Mouse (Mus musculus): ENCODE data around the gene B3galt5. TPM values are rescaled to one million over a fixed set of nuclear protein-coding genes. Genes with fewer than 3 reads are reported as not detected.

B3galt5 gene
- polyA plus RNA-seq, 1 experiment from 2014 or later, result 1.4 TPM

DNA sequence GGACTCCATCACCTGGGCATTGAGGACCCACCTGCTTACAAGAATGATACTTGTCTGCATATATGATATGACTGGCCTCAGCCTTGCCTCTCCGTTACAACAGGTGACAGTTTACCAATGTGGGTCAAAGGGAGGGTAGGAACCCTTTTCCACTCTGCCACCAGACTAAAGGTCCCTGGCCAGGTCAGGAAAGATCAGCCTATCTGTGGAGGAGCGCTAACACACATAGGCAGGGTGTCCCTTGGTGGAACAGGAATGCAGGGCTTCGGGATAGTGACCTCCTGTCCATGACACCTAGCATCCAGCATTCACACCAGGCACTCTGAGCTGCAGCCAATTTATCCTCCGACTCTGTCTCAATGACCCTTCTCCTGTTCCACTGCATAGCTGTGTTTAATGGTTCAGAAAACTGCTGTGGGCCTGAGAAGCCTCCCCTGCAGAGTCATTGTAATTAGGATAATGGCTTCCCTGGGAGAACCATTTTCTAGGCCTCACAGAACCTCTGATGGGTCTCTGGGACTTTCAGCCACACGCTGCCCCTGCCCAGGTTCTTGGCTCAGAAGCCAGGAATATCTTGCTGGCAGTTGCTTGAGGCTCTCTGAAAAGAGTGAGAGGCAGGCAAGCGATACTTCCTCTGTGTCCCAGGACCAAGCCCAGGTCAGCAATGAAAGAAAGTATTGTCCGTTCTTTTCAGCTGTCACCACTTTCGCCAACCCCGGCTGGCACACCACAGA, 43.1 kb downstream of the B3galt5 start:
- no peak for DNase-seq (ENCODE audit: low spot score)
- Histone ChIP-seq H3K4me2 (ENCODE audit: low read length) (no peak overlapping the region), H3K9ac (ENCODE audit: low read length) (no peak overlapping the region), H3K27me3 (replicated peaks; ENCODE audit: control insufficient read depth, insufficient read depth, low read length) (peaks cover 24% of the 10 kb centered on the region), H3K36me3 (ENCODE audit: control insufficient read depth, insufficient read depth, low read length) (no peaks in the 10 kb centered on the region), H3K4me3 (ENCODE audit: low read depth, low read length) (no peak overlapping the region), H3K4me1 (replicated peaks; ENCODE audit: control insufficient read depth, insufficient read depth, low read length) (peaks cover 7% of the 10 kb centered on the region; the same call in 1 of the 2 replicates), H3K27ac (ENCODE audit: low read depth) (no peak overlapping the region), H3K9me3 (ENCODE audit: control insufficient read depth, low read length) (no peaks in the 10 kb centered on the region)
- ATAC-seq (replicated peaks; ENCODE audit: low FRiP score, low TSS enrichment, low read depth), result no peak
- WGBS, result 76% methylated on average over 9 of the region's 9 CpGs

DNA sequence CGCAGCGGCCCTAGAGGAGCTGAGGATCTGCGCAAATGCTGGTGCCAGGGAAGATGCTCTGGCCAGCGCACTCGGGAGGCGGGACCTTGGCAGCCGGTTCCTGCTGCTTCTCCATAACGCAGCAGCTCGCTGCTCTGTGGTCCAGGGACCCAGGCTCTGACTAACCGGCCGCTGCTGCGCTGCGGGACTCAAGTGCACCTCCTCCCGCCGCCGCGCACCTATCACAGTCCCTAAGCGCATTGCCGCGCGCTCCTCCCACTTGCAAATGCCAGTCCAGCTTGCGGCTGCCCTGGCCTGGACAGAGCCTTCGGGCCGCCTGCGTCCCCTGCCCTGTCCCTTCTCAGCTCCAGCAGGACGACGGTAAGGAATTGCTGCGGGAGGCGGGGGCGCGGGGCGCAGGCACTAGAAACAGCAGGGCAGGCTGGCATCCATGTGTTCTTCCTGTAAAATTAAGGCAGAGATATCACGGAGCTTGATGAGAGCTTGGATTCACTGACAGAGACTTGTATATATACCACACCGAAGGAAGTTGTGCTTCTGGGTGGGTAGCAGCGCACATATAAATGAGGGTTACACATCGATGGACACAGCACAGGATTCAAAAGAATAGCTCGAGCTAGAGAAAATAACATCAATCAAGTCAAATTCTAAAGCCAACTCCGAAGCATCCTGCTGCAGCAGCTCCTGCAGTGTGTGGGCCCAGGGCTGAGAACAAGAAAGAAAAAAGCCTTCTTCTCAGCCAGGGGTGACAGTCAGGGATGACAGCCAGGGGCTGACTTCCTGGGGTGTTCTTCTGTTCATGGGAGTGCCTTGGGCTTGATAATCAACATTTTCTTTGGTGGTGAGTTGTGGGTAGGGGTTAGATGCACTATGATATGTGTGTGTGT, 45.4 kb downstream of the B3galt5 start:
- peaks cover 7% of the 10 kb centered on the region; the same call in 1 of the 2 replicates for H3K4me1 ChIP-seq (replicated peaks; ENCODE audit: control insufficient read depth, insufficient read depth, low read length)
- H3K9ac ChIP-seq (ENCODE audit: low read length), result peak overlapping the region; percentile 34
- no peaks in the 10 kb centered on the region for H3K36me3 ChIP-seq (ENCODE audit: control insufficient read depth, insufficient read depth, low read length)
- DNase-seq (ENCODE audit: low spot score), result peak; percentile 70
- no peak overlapping the region for H3K27ac ChIP-seq (ENCODE audit: low read depth)
- WGBS, result 4% methylated on average over 38 of the region's 38 CpGs
- ATAC-seq (replicated peaks; ENCODE audit: low FRiP score, low TSS enrichment, low read depth), result peak; percentile 60; the same call in 1 of the 2 replicates
- peak overlapping the region; percentile 36 for H3K4me3 ChIP-seq (ENCODE audit: low read depth, low read length)
- H3K27me3 ChIP-seq (replicated peaks; ENCODE audit: control insufficient read depth, insufficient read depth, low read length), result peaks cover 24% of the 10 kb centered on the region
- H3K9me3 ChIP-seq (ENCODE audit: control insufficient read depth, low read length), result no peaks in the 10 kb centered on the region
- H3K4me2 ChIP-seq (ENCODE audit: low read length), result peak overlapping the region; percentile 67

DNA sequence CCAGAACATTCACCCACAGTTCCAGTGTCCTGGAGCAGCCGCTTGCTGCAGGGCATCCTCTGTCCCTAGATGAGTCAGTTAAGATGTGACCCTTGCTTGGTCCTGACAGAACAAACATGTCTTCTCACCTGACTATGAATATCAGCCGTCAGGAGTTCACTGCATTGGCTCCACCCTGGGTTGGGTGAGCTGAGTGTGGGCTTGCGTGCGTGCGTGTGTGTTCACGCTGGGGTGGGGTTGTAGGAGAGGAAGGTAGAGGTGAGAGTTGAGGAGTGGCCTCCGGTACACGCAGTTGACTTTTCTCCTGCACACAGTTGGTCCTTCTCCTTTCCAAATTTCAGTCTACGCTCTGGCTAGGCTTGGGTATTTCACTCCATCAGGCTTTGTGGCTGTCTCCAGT, 47.0 kb downstream of the B3galt5 start:
- H3K4me3 ChIP-seq (ENCODE audit: low read depth, low read length), result no peak overlapping the region
- ATAC-seq (replicated peaks; ENCODE audit: low FRiP score, low TSS enrichment, low read depth) (no peak), DNase-seq (ENCODE audit: low spot score) (no peak)
- peaks cover 7% of the 10 kb centered on the region; the same call in 1 of the 2 replicates for H3K4me1 ChIP-seq (replicated peaks; ENCODE audit: control insufficient read depth, insufficient read depth, low read length)
- no peaks in the 10 kb centered on the region for H3K9me3 ChIP-seq (ENCODE audit: control insufficient read depth, low read length)
- H3K4me2 ChIP-seq (ENCODE audit: low read length), result no peak overlapping the region
- H3K27ac ChIP-seq (ENCODE audit: low read depth), result no peak overlapping the region
- H3K9ac ChIP-seq (ENCODE audit: low read length), result no peak overlapping the region
- no peaks in the 10 kb centered on the region for H3K36me3 ChIP-seq (ENCODE audit: control insufficient read depth, insufficient read depth, low read length)
- WGBS, result 90% methylated on average over 9 of the region's 9 CpGs
- peaks cover 24% of the 10 kb centered on the region for H3K27me3 ChIP-seq (replicated peaks; ENCODE audit: control insufficient read depth, insufficient read depth, low read length)

DNA sequence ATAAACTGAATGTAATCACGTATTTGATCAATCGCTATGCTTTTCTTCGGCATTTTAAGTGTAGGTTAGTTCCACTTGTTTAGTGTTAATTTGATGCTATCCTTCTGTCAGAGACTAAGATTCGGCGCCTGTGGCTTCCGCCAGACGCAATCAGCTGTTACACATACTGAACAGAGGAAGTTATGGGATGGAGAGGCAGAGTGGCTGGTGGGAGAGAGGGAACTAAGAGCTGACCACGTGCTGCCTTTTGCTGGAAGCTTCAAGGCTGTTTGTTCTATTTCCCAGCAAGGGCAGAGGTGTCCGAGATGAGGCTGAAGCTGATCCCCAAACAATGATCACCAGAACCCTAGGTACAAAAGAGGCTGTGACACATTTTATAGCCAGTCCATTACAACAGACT, 56.3 kb downstream of the B3galt5 start:
- ATAC-seq (replicated peaks; ENCODE audit: low FRiP score, low TSS enrichment, low read depth), result no peak
- H3K9me3 ChIP-seq (ENCODE audit: control insufficient read depth, low read length), result no peaks in the 10 kb centered on the region
- 71% methylated on average over 9 of the region's 9 CpGs for WGBS

DNA sequence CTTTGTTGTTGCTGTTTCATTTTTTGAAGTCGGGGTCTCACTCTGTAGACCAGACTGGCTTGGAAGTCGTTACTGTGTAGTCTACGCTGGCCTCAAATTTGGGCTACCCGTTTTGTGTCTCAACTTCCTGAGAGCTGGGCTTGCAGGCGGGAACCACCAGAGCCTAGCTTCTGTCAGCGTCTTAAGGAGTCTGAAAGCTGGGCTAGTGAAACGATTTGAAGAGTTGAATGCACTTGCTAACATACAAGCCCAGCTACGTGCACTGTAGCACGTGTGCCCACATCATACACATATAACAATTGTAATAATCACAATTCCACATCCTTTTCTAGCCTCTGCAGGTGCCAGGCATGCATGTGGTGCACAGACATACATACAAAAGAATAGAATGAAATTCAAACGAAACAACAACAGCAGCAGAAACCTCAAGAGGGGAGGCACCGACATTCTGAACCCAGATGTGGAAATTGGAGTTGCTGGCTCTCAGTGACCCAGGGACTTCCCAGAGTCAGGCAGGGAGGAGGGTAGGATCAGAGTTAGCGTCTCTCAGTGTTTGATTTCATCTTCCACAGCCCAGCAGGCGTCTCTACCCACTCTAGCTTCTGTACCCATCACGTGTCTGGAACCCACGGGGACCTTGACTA, 57.1 kb downstream of the B3galt5 start:
- Histone ChIP-seq H3K4me2 (ENCODE audit: low read length) (no peak overlapping the region), H3K9ac (ENCODE audit: low read length) (no peak overlapping the region), H3K4me1 (replicated peaks; ENCODE audit: control insufficient read depth, insufficient read depth, low read length) (no peaks in the 10 kb centered on the region), H3K9me3 (ENCODE audit: control insufficient read depth, low read length) (no peaks in the 10 kb centered on the region), H3K27me3 (replicated peaks; ENCODE audit: control insufficient read depth, insufficient read depth, low read length) (no peaks in the 10 kb centered on the region), H3K36me3 (ENCODE audit: control insufficient read depth, insufficient read depth, low read length) (no peaks in the 10 kb centered on the region), H3K4me3 (ENCODE audit: low read depth, low read length) (no peak overlapping the region), H3K27ac (ENCODE audit: low read depth) (no peak overlapping the region)
- 72% methylated on average over 15 of the region's 15 CpGs for WGBS
- no peak for ATAC-seq (replicated peaks; ENCODE audit: low FRiP score, low TSS enrichment, low read depth)
- DNase-seq (ENCODE audit: low spot score), result peak; percentile 41

More for the DNA sequence above, 56.3 kb downstream of the B3galt5 start:
- peak; percentile 44 for DNase-seq (ENCODE audit: low spot score)
- no peaks in the 10 kb centered on the region for H3K36me3 ChIP-seq (ENCODE audit: control insufficient read depth, insufficient read depth, low read length)
- H3K27me3 ChIP-seq (replicated peaks; ENCODE audit: control insufficient read depth, insufficient read depth, low read length), result no peaks in the 10 kb centered on the region
- no peak overlapping the region for H3K4me2 ChIP-seq (ENCODE audit: low read length)
- no peak overlapping the region for H3K9ac ChIP-seq (ENCODE audit: low read length)
- no peaks in the 10 kb centered on the region for H3K4me1 ChIP-seq (replicated peaks; ENCODE audit: control insufficient read depth, insufficient read depth, low read length)
- no peak overlapping the region for H3K4me3 ChIP-seq (ENCODE audit: low read depth, low read length)
- no peak overlapping the region for H3K27ac ChIP-seq (ENCODE audit: low read depth)

DNA sequence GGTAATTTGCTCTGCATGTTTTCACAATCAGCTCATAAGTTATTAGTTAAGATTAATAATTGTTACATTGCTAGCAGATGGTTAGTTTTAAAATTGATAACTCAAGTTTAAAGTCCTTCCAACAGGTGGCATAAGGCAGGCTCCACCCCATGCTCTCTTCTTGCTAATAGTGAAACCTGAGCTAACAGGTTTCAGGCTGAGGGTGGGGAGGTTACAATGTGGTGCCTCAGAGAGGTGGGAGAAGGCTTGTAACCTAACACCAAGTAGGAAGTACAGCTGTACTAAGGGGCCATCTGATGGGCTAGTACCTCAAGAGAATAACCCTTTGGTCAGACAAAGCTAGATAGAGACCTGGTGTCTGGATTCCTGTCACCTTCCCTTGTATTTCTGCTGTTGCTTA, 62.5 kb downstream of the B3galt5 start:
- Histone ChIP-seq H3K9me3 (ENCODE audit: control insufficient read depth, low read length) (no peaks in the 10 kb centered on the region), H3K4me2 (ENCODE audit: low read length) (no peak overlapping the region), H3K9ac (ENCODE audit: low read length) (no peak overlapping the region), H3K36me3 (ENCODE audit: control insufficient read depth, insufficient read depth, low read length) (no peaks in the 10 kb centered on the region), H3K27ac (ENCODE audit: low read depth) (no peak overlapping the region), H3K27me3 (replicated peaks; ENCODE audit: control insufficient read depth, insufficient read depth, low read length) (no peaks in the 10 kb centered on the region), H3K4me1 (replicated peaks; ENCODE audit: control insufficient read depth, insufficient read depth, low read length) (no peaks in the 10 kb centered on the region), H3K4me3 (ENCODE audit: low read depth, low read length) (no peak overlapping the region)
- DNase-seq (ENCODE audit: low spot score) (no peak), ATAC-seq (replicated peaks; ENCODE audit: low FRiP score, low TSS enrichment, low read depth) (no peak)

DNA sequence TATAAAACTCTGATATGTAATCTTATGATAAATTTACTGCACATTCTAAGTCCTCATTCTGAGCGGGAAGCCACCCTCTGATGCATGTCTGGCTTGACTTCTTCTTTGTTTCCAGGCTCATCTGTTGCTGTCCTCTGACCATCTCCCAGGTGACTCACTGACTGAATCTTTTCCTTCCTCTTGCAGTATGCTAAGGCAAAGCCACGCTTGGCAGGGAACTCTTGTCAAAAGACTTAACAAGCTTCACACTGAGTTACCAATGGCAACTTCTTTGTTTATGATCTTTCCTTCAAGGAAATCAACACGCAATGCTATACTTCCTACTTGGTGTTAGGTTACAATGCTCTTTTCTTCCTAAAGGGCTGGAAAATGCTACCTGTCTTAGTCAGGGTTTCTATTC, 63.0 kb downstream of the B3galt5 start:
- 71% methylated on average over 3 of the region's 3 CpGs for WGBS
- H3K27ac ChIP-seq (ENCODE audit: low read depth), result no peak overlapping the region
- H3K4me3 ChIP-seq (ENCODE audit: low read depth, low read length), result no peak overlapping the region
- no peak overlapping the region for H3K4me2 ChIP-seq (ENCODE audit: low read length)
- no peaks in the 10 kb centered on the region for H3K4me1 ChIP-seq (replicated peaks; ENCODE audit: control insufficient read depth, insufficient read depth, low read length)
- no peaks in the 10 kb centered on the region for H3K9me3 ChIP-seq (ENCODE audit: control insufficient read depth, low read length)
- DNase-seq (ENCODE audit: low spot score) (no peak), ATAC-seq (replicated peaks; ENCODE audit: low FRiP score, low TSS enrichment, low read depth) (no peak)
- H3K27me3 ChIP-seq (replicated peaks; ENCODE audit: control insufficient read depth, insufficient read depth, low read length), result no peaks in the 10 kb centered on the region
- no peaks in the 10 kb centered on the region for H3K36me3 ChIP-seq (ENCODE audit: control insufficient read depth, insufficient read depth, low read length)
- no peak overlapping the region for H3K9ac ChIP-seq (ENCODE audit: low read length)

DNA sequence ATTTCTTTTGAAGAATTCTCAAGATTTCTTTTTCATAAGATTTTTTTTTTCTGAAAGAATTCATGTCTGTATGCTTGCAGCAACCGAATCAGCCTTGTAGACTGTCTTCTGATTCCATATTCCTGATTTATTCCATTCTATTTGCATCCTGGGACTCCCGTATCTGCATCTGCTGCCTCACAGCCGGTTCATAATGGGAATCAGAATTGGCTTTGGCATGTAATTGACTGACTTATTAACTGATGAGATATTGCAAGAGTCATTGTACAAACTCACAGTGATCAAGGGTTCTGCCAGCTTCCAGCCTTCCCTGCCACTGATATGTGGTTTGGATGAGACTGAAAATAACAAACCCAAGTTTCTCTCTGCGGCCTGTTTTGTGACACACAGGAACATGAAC, 67.8 kb downstream of the B3galt5 start:
- no peak for ATAC-seq (replicated peaks; ENCODE audit: low FRiP score, low TSS enrichment, low read depth)
- Histone ChIP-seq H3K4me2 (ENCODE audit: low read length) (no peak overlapping the region), H3K27me3 (replicated peaks; ENCODE audit: control insufficient read depth, insufficient read depth, low read length) (no peaks in the 10 kb centered on the region), H3K36me3 (ENCODE audit: control insufficient read depth, insufficient read depth, low read length) (no peaks in the 10 kb centered on the region), H3K4me3 (ENCODE audit: low read depth, low read length) (no peak overlapping the region), H3K9ac (ENCODE audit: low read length) (no peak overlapping the region), H3K9me3 (ENCODE audit: control insufficient read depth, low read length) (no peaks in the 10 kb centered on the region), H3K27ac (ENCODE audit: low read depth) (no peak overlapping the region), H3K4me1 (replicated peaks; ENCODE audit: control insufficient read depth, insufficient read depth, low read length) (no peaks in the 10 kb centered on the region)
- DNase-seq (ENCODE audit: low spot score), result no peak
- 81% methylated on average over 4 of the region's 4 CpGs for WGBS
